Mouse (Mus musculus): ENCODE data around the gene Fdx1l. TPM values are rescaled to one million over a fixed set of nuclear protein-coding genes. Genes with fewer than 3 reads are reported as not detected.

Fdx1l gene
- polyA plus RNA-seq, 1 experiment from 2014 or later: 44.7 TPM

- Histone ChIP-seq H3K36me3 (replicated peaks; ENCODE audit: control insufficient read depth, insufficient read depth, low read depth, low read length) (no peaks in the 10 kb centered on the region), H3K4me1 (ENCODE audit: control insufficient read depth, insufficient read depth, low read length) (peaks cover 6% of the 10 kb centered on the region), H3K4me3 (ENCODE audit: low read depth, low read length) (no peak overlapping the region), H3K27ac (replicated peaks; ENCODE audit: low read depth, low read length) (no peak overlapping the region), H3K9me3 (replicated peaks; ENCODE audit: control insufficient read depth, low read length) (no peaks in the 10 kb centered on the region), H3K27me3 (ENCODE audit: control insufficient read depth, insufficient read depth, low read length) (peaks cover 79% of the 10 kb centered on the region), H3K4me2 (ENCODE audit: low read depth, low read length) (no peak overlapping the region), H3K9ac (replicated peaks; ENCODE audit: low read length) (no peak overlapping the region)
- ATAC-seq (replicated peaks; ENCODE audit: insufficient number of reproducible peaks, low FRiP score, low TSS enrichment, low read depth) (no peak), DNase-seq (ENCODE audit: low spot score) (no peak)
- WGBS: 1% methylated on average over 22 of the region's 22 CpGs
Observed at GRCm38 (mm10) chr9:21036666-21037065, 36.7 kb downstream of the Fdx1l start.

DNA sequence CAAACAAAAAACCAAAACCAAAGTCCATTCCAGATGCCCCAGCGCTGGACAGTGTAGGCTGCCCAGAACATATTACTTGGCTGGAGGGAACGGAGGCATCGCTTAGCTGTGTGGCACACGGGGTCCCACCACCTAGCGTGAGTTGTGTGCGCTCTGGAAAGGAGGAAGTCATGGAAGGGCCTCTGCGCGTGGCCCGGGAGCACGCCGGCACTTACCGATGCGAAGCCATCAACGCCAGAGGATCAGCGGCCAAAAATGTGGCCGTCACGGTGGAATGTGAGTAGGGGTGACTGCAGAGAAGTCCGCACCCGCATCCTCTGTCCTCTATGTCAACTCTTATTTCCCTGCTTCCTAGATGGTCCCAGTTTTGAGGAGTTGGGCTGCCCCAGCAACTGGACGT is 37.3 kb downstream of the Fdx1l start:
- H3K27ac ChIP-seq (replicated peaks; ENCODE audit: low read depth, low read length): no peak overlapping the region
- WGBS: 5% methylated on average over 20 of the region's 20 CpGs
- no peak overlapping the region for H3K4me3 ChIP-seq (ENCODE audit: low read depth, low read length)
- ATAC-seq (replicated peaks; ENCODE audit: insufficient number of reproducible peaks, low FRiP score, low TSS enrichment, low read depth) (no peak), DNase-seq (ENCODE audit: low spot score) (no peak)
- peaks cover 80% of the 10 kb centered on the region for H3K27me3 ChIP-seq (ENCODE audit: control insufficient read depth, insufficient read depth, low read length)
- H3K9me3 ChIP-seq (replicated peaks; ENCODE audit: control insufficient read depth, low read length): no peaks in the 10 kb centered on the region
- H3K4me2 ChIP-seq (ENCODE audit: low read depth, low read length): no peak overlapping the region
- peaks cover 6% of the 10 kb centered on the region for H3K4me1 ChIP-seq (ENCODE audit: control insufficient read depth, insufficient read depth, low read length)
- no peak overlapping the region for H3K9ac ChIP-seq (replicated peaks; ENCODE audit: low read length)
- H3K36me3 ChIP-seq (replicated peaks; ENCODE audit: control insufficient read depth, insufficient read depth, low read depth, low read length): no peaks in the 10 kb centered on the region

GRCm38 (mm10) chr9:21035586-21035985 is 37.8 kb downstream of the Fdx1l start:
- Histone ChIP-seq H3K9me3 (replicated peaks; ENCODE audit: control insufficient read depth, low read length) (no peaks in the 10 kb centered on the region), H3K4me2 (ENCODE audit: low read depth, low read length) (no peak overlapping the region), H3K36me3 (replicated peaks; ENCODE audit: control insufficient read depth, insufficient read depth, low read depth, low read length) (no peaks in the 10 kb centered on the region), H3K27me3 (ENCODE audit: control insufficient read depth, insufficient read depth, low read length) (peaks cover 80% of the 10 kb centered on the region), H3K4me1 (ENCODE audit: control insufficient read depth, insufficient read depth, low read length) (peaks cover 6% of the 10 kb centered on the region), H3K27ac (replicated peaks; ENCODE audit: low read depth, low read length) (no peak overlapping the region), H3K4me3 (ENCODE audit: low read depth, low read length) (no peak overlapping the region), H3K9ac (replicated peaks; ENCODE audit: low read length) (peak overlapping the region; percentile 25; the same call in 1 of the 2 replicates)
- WGBS: 14% methylated on average over 9 of the region's 9 CpGs
- DNase-seq (ENCODE audit: low spot score) (no peak), ATAC-seq (replicated peaks; ENCODE audit: insufficient number of reproducible peaks, low FRiP score, low TSS enrichment, low read depth) (no peak)

- H3K4me1 ChIP-seq (ENCODE audit: control insufficient read depth, insufficient read depth, low read length): peaks cover 6% of the 10 kb centered on the region
- H3K4me2 ChIP-seq (ENCODE audit: low read depth, low read length): no peak overlapping the region
Observed at GRCm38 (mm10) chr9:21034481-21035085, 38.8 kb downstream of the Fdx1l start.

GRCm38 (mm10) chr9:21033136-21033535 is 40.3 kb downstream of the Fdx1l start:
- Histone ChIP-seq H3K27me3 (ENCODE audit: control insufficient read depth, insufficient read depth, low read length) (peaks cover 66% of the 10 kb centered on the region), H3K36me3 (replicated peaks; ENCODE audit: control insufficient read depth, insufficient read depth, low read depth, low read length) (no peaks in the 10 kb centered on the region), H3K9ac (replicated peaks; ENCODE audit: low read length) (peak overlapping the region; percentile 15; the same call in 1 of the 2 replicates), H3K4me3 (ENCODE audit: low read depth, low read length) (peak overlapping the region; percentile 39), H3K4me1 (ENCODE audit: control insufficient read depth, insufficient read depth, low read length) (peaks cover 6% of the 10 kb centered on the region), H3K4me2 (ENCODE audit: low read depth, low read length) (peak overlapping the region; percentile 63), H3K9me3 (replicated peaks; ENCODE audit: control insufficient read depth, low read length) (no peaks in the 10 kb centered on the region), H3K27ac (replicated peaks; ENCODE audit: low read depth, low read length) (no peak overlapping the region)
- DNase-seq (ENCODE audit: low spot score): peak; percentile 87
- under 1% methylated on average over 34 of the region's 34 CpGs for WGBS
- ATAC-seq (replicated peaks; ENCODE audit: insufficient number of reproducible peaks, low FRiP score, low TSS enrichment, low read depth): no peak

More at GRCm38 (mm10) chr9:21034481-21035085, 38.8 kb downstream of the Fdx1l start:
- no peak overlapping the region for H3K27ac ChIP-seq (replicated peaks; ENCODE audit: low read depth, low read length)
- no peaks in the 10 kb centered on the region for H3K36me3 ChIP-seq (replicated peaks; ENCODE audit: control insufficient read depth, insufficient read depth, low read depth, low read length)
- WGBS: 3% methylated on average over 17 of the region's 17 CpGs
- H3K27me3 ChIP-seq (ENCODE audit: control insufficient read depth, insufficient read depth, low read length): peaks cover 80% of the 10 kb centered on the region
- H3K9me3 ChIP-seq (replicated peaks; ENCODE audit: control insufficient read depth, low read length): no peaks in the 10 kb centered on the region
- ATAC-seq (replicated peaks; ENCODE audit: insufficient number of reproducible peaks, low FRiP score, low TSS enrichment, low read depth): no peak
- DNase-seq (ENCODE audit: low spot score): peak; percentile 63
- H3K4me3 ChIP-seq (ENCODE audit: low read depth, low read length): no peak overlapping the region
- H3K9ac ChIP-seq (replicated peaks; ENCODE audit: low read length): no peak overlapping the region

- peaks cover 6% of the 10 kb centered on the region for H3K4me1 ChIP-seq (ENCODE audit: control insufficient read depth, insufficient read depth, low read length)
- peak overlapping the region; percentile 83 for H3K4me2 ChIP-seq (ENCODE audit: low read depth, low read length)
- no peak overlapping the region for H3K27ac ChIP-seq (replicated peaks; ENCODE audit: low read depth, low read length)
- ATAC-seq (replicated peaks; ENCODE audit: insufficient number of reproducible peaks, low FRiP score, low TSS enrichment, low read depth): no peak
- peaks cover 60% of the 10 kb centered on the region for H3K27me3 ChIP-seq (ENCODE audit: control insufficient read depth, insufficient read depth, low read length)
- H3K4me3 ChIP-seq (ENCODE audit: low read depth, low read length): peak overlapping the region; percentile 31
- no peak overlapping the region for H3K9ac ChIP-seq (replicated peaks; ENCODE audit: low read length)
- no peak for DNase-seq (ENCODE audit: low spot score)
- WGBS: 2% methylated on average over 7 of the region's 7 CpGs
- H3K9me3 ChIP-seq (replicated peaks; ENCODE audit: control insufficient read depth, low read length): no peaks in the 10 kb centered on the region
- no peaks in the 10 kb centered on the region for H3K36me3 ChIP-seq (replicated peaks; ENCODE audit: control insufficient read depth, insufficient read depth, low read depth, low read length)
Observed at GRCm38 (mm10) chr9:21032491-21032890, 40.9 kb downstream of the Fdx1l start.

DNA sequence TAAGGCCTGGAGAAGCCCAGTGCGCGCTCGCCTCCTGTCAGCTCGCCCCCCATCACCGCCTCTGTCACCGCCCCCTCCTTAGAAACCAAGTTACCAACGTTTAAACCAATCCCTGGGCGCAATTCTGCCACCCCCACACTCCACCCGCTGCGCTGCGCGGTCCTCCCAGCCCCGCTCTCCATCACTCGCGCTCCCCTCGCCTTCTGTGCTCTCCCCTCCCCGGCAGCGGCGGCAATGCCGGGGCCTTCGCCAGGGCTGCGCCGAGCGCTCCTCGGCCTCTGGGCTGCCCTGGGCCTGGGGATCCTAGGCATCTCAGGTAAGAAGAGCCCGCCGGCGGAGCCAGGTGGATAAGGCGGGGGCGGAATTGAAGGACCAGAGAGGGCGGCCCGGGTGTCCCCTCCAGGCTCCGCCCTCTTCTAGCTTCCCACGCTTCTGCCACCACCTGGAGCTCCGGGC is 41.5 kb downstream of the Fdx1l start, which contains the start of gene Icam5:
Gene Icam5 (plus strand): TSS at position 178 of the 456 bp plus-strand sequence.
- under 1% methylated on average over 34 of the region's 35 CpGs for WGBS
- no peak for DNase-seq (ENCODE audit: low spot score)
- ATAC-seq (replicated peaks; ENCODE audit: insufficient number of reproducible peaks, low FRiP score, low TSS enrichment, low read depth): no peak
- Histone ChIP-seq H3K9me3 (replicated peaks; ENCODE audit: control insufficient read depth, low read length) (no peaks in the 10 kb centered on the region), H3K4me3 (ENCODE audit: low read depth, low read length) (peak within 1 kb of the TSS; percentile 39), H3K27me3 (ENCODE audit: control insufficient read depth, insufficient read depth, low read length) (peaks cover 54% of the 10 kb centered on the region), H3K36me3 (replicated peaks; ENCODE audit: control insufficient read depth, insufficient read depth, low read depth, low read length) (no peaks in the 10 kb centered on the region), H3K4me2 (ENCODE audit: low read depth, low read length) (peak within 1 kb of the TSS; percentile 83), H3K9ac (replicated peaks; ENCODE audit: low read length) (no peak within 1 kb of the TSS), H3K4me1 (ENCODE audit: control insufficient read depth, insufficient read depth, low read length) (peaks cover 4% of the 10 kb centered on the region), H3K27ac (replicated peaks; ENCODE audit: low read depth, low read length) (no peak within 1 kb of the TSS)

DNA sequence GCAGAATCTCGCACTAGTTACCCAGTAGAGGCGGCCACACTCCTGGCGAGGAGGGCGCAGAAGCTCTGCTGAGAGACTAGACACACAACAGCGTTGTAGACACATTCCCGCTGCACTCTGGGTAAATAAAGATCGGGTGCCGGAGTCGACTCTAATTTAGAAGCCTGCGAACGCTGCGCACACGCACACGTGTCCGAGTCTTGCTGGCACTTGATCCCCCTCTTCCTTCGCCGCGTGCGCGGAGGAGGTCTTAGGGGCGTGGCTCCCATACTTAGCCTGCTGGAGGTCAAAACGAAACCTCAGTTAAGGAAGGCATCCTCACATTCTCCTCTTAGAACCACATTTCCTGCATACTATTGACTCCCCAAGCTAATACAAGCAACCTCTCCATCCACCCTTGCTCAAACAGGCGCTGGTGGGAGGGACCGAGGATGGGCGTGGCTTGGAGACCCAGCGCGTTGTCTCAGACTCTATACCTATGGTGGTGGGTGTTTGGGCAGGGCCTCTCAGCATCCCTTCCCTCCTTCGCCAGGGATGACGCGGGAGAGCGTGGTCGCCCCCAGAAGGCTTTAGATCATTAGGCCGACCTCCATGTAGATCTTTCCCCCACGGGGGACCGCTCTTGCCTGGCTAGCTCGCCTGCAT is 42.0 kb downstream of the Fdx1l start:
- Histone ChIP-seq H3K4me3 (ENCODE audit: low read depth, low read length) (peak overlapping the region; percentile 31), H3K9ac (replicated peaks; ENCODE audit: low read length) (no peak overlapping the region), H3K4me2 (ENCODE audit: low read depth, low read length) (peak overlapping the region; percentile 83), H3K27ac (replicated peaks; ENCODE audit: low read depth, low read length) (no peak overlapping the region), H3K27me3 (ENCODE audit: control insufficient read depth, insufficient read depth, low read length) (peaks cover 49% of the 10 kb centered on the region), H3K4me1 (ENCODE audit: control insufficient read depth, insufficient read depth, low read length) (peaks cover 4% of the 10 kb centered on the region), H3K9me3 (replicated peaks; ENCODE audit: control insufficient read depth, low read length) (no peaks in the 10 kb centered on the region), H3K36me3 (replicated peaks; ENCODE audit: control insufficient read depth, insufficient read depth, low read depth, low read length) (no peaks in the 10 kb centered on the region)
- under 1% methylated on average over 36 of the region's 36 CpGs for WGBS
- DNase-seq (ENCODE audit: low spot score) (peak; percentile 66), ATAC-seq (replicated peaks; ENCODE audit: insufficient number of reproducible peaks, low FRiP score, low TSS enrichment, low read depth) (peak; percentile 40; the same call in 1 of the 2 replicates)

Measured in embryonic facial prominence, embryonic 11.5 days (tissue).